Comparison of ENCODE assay signal across 8 mouse cellular contexts in genomic region chr11:67350153-67350768, GRCm38 (mm10). TPM values are rescaled to one million over a fixed set of nuclear protein-coding genes. Genes with fewer than 3 reads are reported as not detected.
DNase-seq lines count a peak whose midpoint lies in the region; ATAC-seq and TF ChIP-seq lines count a peak whose summit lies in the region.

No protein-coding gene starts in this region.

- WGBS in heart, embryonic 15.5 days: 51% methylated on average over 14 of the region's 14 CpGs
- WGBS in liver, embryonic 14.5 days (ENCODE audit: insufficient replicate concordance): 45% methylated on average over 14 of the region's 14 CpGs

- H3K4me3 ChIP-seq in embryonic fibroblast, embryonic 13.5 days (ENCODE audit: insufficient read depth, low read length): no peak overlapping the region
- no peak overlapping the region for H3K4me3 ChIP-seq in heart, embryonic 15.5 days
- H3K4me3 ChIP-seq in liver, embryonic 14.5 days (ENCODE audit: insufficient read depth in 1 of 2, low read depth in 2 of 2, low read length in 2 of 2): no peak overlapping the region

- no peak for TF ChIP-seq POLR2A in brain, embryonic 14.5 days (IDR thresholded peaks at IDR 0.05; ENCODE audit: borderline replicate concordance, extremely low read depth, insufficient read depth, insufficient read length, poor library complexity, severe bottlenecking)
- TF ChIP-seq POLR2A in embryonic fibroblast, embryonic 13.5 days (IDR thresholded peaks at IDR 0.05; ENCODE audit: low read depth, low read length): no peak

- H3K9ac ChIP-seq in heart, embryonic 15.5 days: no peak overlapping the region
- H3K9ac ChIP-seq in liver, embryonic 14.5 days (replicated peaks): no peak overlapping the region

- no peak for TF ChIP-seq EP300 in liver, embryonic 14.5 days (IDR thresholded peaks at IDR 0.05; ENCODE audit: low read depth)

- no peaks in the 10 kb centered on the region for H3K9me3 ChIP-seq in heart, embryonic 15.5 days (replicated peaks)
- no peaks in the 10 kb centered on the region for H3K9me3 ChIP-seq in liver, embryonic 14.5 days (ENCODE audit: control insufficient read depth, low read length)

- no peak overlapping the region for H3K27ac ChIP-seq in embryonic fibroblast, embryonic 13.5 days (ENCODE audit: insufficient read depth, low read length)
- H3K27ac ChIP-seq in heart, embryonic 15.5 days: no peak overlapping the region
- H3K27ac ChIP-seq in liver, embryonic 14.5 days: no peak overlapping the region

- peaks cover 12% of the 10 kb centered on the region for H3K27me3 ChIP-seq in heart, embryonic 15.5 days
- H3K27me3 ChIP-seq in liver, embryonic 14.5 days (ENCODE audit: control insufficient read depth, insufficient read depth, low read length): no peaks in the 10 kb centered on the region

- H3K36me3 ChIP-seq in heart, embryonic 15.5 days: no peaks in the 10 kb centered on the region
- no peaks in the 10 kb centered on the region for H3K36me3 ChIP-seq in liver, embryonic 14.5 days (replicated peaks; ENCODE audit: control insufficient read depth, insufficient read depth, low read depth)

- 0 out of 2 replicates have a peak, but pooled peaks have one; percentile 55 for ATAC-seq in heart, embryonic 15.5 days (replicated peaks; ENCODE audit: insufficient number of reproducible peaks, insufficient read depth, low FRiP score, low read depth)
- no peak for ATAC-seq in liver, embryonic 14.5 days (ENCODE audit: insufficient read depth)

- peak; percentile 88 for TF ChIP-seq CTCF in brain, embryonic 14.5 days (IDR thresholded peaks at IDR 0.05; ENCODE audit: borderline replicate concordance, extremely low read depth, insufficient read depth, insufficient read length)
- TF ChIP-seq CTCF in embryonic fibroblast, embryonic 13.5 days (IDR thresholded peaks at IDR 0.05; ENCODE audit: borderline replicate concordance, insufficient read depth, low read length): peak; percentile 68; the same call in 1 of the 2 replicates
- TF ChIP-seq CTCF in liver, embryonic 14.5 days (IDR thresholded peaks at IDR 0.05; ENCODE audit: low read depth): peak; percentile 88

- H3K4me1 ChIP-seq in embryonic fibroblast, embryonic 13.5 days (ENCODE audit: control insufficient read depth, insufficient read depth, low read length): no peaks in the 10 kb centered on the region; the same call in 1 of the 2 replicates
- H3K4me1 ChIP-seq in heart, embryonic 15.5 days (replicated peaks): no peaks in the 10 kb centered on the region
- H3K4me1 ChIP-seq in liver, embryonic 14.5 days (replicated peaks; ENCODE audit: control insufficient read depth in 2 of 2, insufficient read depth in 2 of 2, low read length in 1 of 2): no peaks in the 10 kb centered on the region

- peak overlapping the region; percentile 11; the same call in 1 of the 2 replicates for H3K4me2 ChIP-seq in heart, embryonic 15.5 days
- no peak overlapping the region for H3K4me2 ChIP-seq in liver, embryonic 14.5 days (ENCODE audit: low read depth)

- DNase-seq in ES-CJ7 (ENCODE audit: low read depth, low spot score): peak; percentile 87
- peak; percentile 86 for DNase-seq in brain, embryonic 14.5 days (ENCODE audit: low read depth)
- DNase-seq in kidney, postnatal 14 days: peak; percentile 77
- peak; percentile 4 to 26 (median 14) for DNase-seq in liver, embryonic 14.5 days (ENCODE audit: low read depth in 3 of 3, low spot score in 3 of 3)
- peak; percentile 46 for DNase-seq in ovary, postnatal 10 days (ENCODE audit: low spot score)
- peak; percentile 35 for DNase-seq in thymus, postnatal 25 days

RNA-seq across cellular contexts. Expression of gene Myh13, which starts 28.8 kb away (rescaled TPM):
- polyA plus RNA-seq in brain, embryonic 14.5 days (2012; rRNA removed): 0.04 TPM in 1 of 2 replicates, not detected in the other
- not detected in 2 replicates for polyA plus RNA-seq in embryonic fibroblast, embryonic 13.5 days (2011; ENCODE audit: insufficient read length, low read depth, missing spikeins)
- polyA plus RNA-seq in heart, embryonic 15.5 days (2015; fragmentation: Nextera tagmentation; extraction: Ambion mirVana): 0.25 and 0.81 TPM in 2 replicates
- polyA plus RNA-seq in liver, embryonic 14.5 days (2012; rRNA removed): not detected in 2 replicates
- polyA plus RNA-seq in liver, embryonic 14.5 days (2014; fragmentation: Nextera tagmentation; extraction: Ambion mirVana): not detected in 2 replicates

Comparison
In these comparisons a context has a peak if more than half of its experiments do, and no peak if none do; other contexts are left out.
1. DNase-seq: peak in every context shown above with its lines; median percentile 87 in ES-CJ7; 86 in brain, embryonic 14.5 days; 77 in kidney, postnatal 14 days; 46 in ovary, postnatal 10 days; 35 in thymus, postnatal 25 days; 14 in liver, embryonic 14.5 days.